Mouse (Mus musculus): Measurements from ENCODE around the gene Spdye4c.

The Spdye4c gene

GRCm38 (mm10) chr2:128590909-128591308 lies at the start of gene Spdye4c:
Gene Spdye4c (plus strand): TSS chr2:128591209.
- no peak for DNase-seq (ENCODE audit: low read depth, low spot score)

DNA sequence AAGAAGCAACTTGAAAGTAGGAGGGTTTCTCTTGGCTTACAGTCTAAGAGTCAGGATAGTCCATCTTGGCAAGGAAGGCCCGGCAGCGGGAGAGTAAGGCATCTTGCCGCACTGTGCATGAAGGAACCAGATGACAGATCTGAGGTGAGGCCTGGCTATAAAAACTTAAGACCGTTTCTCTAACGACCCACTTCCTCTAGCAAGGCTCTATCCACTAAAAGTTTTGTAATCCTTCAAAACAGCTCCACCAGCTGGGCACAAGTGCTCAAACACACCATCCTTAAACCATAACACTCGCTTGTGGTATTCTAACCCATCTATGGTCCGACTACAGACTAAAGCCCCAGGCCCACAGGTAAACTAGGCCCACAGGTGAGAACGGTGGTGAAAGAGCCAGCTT lies 47.5 kb upstream of the Spdye4c start:
- DNase-seq (ENCODE audit: low read depth, low spot score), result no peak

GRCm38 (mm10) chr2:128544421-128545137 lies 46.4 kb upstream of the Spdye4c start:
- peak; percentile 60 for DNase-seq (ENCODE audit: low read depth, low spot score)

DNA sequence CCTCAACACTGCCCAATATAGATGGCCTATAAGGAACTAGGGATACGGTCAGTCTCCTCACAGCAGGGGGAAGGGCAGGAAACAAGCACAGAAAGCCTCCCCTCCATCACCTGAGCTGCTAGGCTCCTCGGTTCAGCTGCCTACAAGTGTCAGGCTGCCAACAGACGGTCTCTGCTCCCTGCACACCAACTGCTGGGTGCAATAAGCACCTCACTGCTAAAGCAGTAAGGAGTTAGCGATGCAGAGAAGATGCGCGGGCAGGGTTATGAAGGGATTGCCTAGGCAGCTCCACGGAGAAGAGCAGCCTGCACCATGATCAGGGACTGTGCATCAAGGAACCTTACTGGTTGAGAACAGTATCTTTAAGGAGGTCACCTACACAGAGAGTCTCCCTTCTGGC lies 45.6 kb upstream of the Spdye4c start:
- no peak for DNase-seq (ENCODE audit: low read depth, low spot score)

DNA sequence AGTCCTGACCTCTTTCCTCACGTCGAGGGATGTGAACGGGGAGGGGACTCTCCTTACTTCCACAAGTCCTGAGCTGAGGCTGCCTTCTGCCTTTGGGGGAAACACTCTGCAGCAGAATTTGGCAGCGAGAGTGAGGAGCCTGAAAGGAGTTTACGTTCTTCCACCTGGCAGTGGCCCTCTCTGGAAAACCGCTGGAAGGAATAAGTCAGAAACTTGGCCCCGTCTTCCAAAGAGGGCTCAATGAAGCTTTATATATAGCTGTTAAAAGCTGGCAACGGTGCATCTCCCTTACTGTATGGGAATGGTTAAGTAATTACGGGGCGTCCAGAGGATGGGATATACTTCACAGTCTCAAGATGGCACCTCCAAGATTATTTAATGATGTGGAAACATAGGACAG lies 43.9 kb upstream of the Spdye4c start:
- DNase-seq (ENCODE audit: low read depth, low spot score), result no peak

GRCm38 (mm10) chr2:128548262-128548661 lies 42.7 kb upstream of the Spdye4c start:
- no peak for DNase-seq (ENCODE audit: low read depth, low spot score)

DNA sequence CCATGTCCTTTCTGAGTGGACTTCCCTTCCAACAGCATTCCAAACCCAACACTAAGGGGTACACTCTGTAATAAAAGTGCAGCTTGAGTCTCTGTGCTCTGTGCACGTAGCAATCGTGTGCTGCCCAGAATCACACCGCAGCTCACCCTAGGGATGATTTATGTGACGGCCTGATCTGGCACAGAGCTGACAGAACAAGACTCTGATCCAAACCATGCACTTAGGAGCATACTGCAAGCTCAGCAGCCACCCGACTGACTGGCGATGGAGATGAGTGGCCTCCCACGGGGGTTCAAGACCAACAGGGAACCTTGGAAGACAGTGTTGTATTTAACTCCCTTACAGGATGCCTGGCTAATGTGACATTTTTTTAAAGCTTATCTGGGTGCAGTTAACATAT lies 41.4 kb upstream of the Spdye4c start:
- DNase-seq (ENCODE audit: low read depth, low spot score), result no peak

DNA sequence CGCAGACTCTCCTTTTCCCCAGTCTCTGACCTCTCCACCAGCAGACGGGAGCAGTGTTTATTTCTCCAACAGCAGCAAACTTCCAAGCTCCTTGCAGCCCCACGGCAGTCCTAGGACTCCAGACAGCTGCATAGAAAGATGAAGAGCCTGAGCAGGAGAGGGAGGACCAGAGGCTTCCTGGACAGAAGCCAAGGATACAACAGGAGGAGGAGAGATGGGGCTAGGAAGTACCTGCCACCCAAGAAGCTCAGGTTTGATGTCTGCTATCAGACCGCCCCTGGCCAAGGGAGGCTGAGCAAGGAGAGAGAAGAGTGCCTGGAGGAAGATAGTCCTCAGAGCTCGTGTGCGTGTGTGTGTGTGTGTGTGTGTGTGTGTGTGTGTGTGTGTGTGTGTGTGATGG lies 41.0 kb upstream of the Spdye4c start:
- DNase-seq (ENCODE audit: low read depth, low spot score), result no peak

DNA sequence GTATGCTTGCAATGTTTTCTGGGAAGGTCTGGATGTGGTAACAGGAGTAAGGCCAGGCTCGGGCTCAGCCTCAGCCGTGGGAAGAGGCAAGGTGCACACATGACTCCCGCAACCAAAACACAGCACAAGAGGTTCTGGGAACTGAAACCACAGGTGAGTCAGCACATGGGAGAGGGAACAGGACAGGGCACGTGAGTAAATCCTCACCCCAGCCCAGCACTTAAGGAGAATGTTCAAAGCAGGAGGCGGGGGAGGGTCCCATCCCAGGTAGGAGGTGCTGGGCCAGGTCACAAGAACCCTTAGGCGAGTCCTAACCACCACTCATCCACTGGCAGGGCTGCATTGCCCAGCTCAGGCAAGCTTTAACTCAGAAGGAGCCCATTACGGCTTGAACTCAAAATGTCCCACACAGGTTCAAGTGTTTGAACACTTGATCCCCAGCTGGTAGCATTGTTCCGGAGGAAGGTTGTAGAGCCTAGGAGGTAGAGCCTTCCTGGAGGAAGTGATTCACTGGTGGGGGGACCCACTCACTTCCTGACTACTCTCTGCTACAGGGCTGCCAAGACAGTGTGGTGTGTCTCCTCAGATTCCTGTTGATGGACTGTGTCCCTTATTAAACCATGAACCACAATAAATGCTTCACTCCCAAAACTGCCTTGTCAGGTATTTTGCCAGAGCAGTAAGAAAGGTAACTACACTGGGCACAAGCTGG lies 38.8 kb upstream of the Spdye4c start:
- DNase-seq (ENCODE audit: low read depth, low spot score), result no peak

GRCm38 (mm10) chr2:128552798-128553720 lies 38.0 kb upstream of the Spdye4c start:
- no peak for DNase-seq (ENCODE audit: low read depth, low spot score)

DNA sequence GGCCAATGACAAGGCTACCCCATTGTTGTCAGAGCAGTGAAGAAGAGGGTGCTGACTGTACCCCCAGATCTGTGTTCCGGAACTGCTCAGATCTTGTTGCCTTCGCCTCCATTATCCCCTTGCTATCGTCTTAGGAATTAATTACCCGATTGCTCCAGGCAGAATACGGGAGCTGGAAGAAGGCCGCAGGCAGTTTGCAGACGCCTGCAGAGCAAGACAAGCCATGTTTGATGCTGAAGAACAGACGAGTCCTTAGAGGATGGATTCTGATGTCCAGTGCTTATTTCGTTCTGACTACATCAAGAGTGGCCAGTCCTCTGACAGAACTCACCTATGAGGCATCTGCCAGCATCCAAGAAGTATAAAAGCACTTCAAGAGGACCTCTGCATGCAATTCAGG lies 35.9 kb upstream of the Spdye4c start:
- no peak for DNase-seq (ENCODE audit: low read depth, low spot score)

GRCm38 (mm10) chr2:128564195-128564594 lies 26.8 kb upstream of the Spdye4c start:
- no peak for DNase-seq (ENCODE audit: low read depth, low spot score)

DNA sequence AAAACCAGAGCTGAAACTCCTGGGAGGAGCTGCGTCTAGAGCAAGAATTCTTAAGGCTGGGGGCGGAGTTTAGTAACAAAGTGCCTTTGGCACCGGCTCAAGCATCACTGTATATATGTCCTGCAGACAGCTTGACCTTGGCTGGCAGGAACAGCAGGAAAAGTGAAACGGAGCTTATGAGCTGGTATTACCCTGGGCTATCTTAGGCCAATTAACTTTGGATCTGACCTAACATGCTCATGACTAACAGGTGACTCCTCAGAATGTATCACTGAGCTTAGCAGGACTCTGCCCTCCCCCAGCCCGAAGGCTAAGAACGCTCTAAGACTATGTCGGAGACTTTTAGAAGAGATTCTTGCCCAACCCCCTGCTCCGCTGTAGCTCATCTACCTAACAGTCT lies 25.1 kb upstream of the Spdye4c start:
- no peak for DNase-seq (ENCODE audit: low read depth, low spot score)

GRCm38 (mm10) chr2:128566304-128567147 lies 24.5 kb upstream of the Spdye4c start:
- no peak for DNase-seq (ENCODE audit: low read depth, low spot score)

GRCm38 (mm10) chr2:128568018-128568417 lies 23.0 kb upstream of the Spdye4c start:
- DNase-seq (ENCODE audit: low read depth, low spot score), result no peak

DNA sequence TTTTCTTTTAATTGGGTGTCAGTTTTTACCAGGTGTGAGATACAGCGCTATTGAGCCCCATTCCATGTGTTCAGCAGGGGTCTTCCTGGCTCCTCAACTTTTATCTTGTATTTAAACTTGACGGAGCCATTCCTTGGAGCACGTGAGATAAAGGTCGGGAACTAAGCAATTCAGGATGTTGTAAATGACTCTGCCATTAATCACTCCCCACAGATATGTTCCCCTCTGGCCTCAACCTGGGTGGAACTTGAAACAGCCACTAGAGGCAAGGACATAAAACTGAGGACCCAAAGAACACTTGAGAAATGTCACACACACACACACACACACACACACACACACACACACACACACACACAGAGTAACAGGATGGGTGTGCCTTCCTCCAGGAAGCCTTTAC lies 22.5 kb upstream of the Spdye4c start:
- no peak for DNase-seq (ENCODE audit: low read depth, low spot score)

- no peak for DNase-seq (ENCODE audit: low read depth, low spot score)
These were observed 20.0 kb upstream of the Spdye4c start for GRCm38 (mm10) chr2:128571001-128571400.

- DNase-seq (ENCODE audit: low read depth, low spot score), result peak; percentile 68
These were observed 18.0 kb upstream of the Spdye4c start for GRCm38 (mm10) chr2:128572726-128573624.

- DNase-seq (ENCODE audit: low read depth, low spot score), result no peak
These were observed 8.1 kb upstream of the Spdye4c start for GRCm38 (mm10) chr2:128582881-128583280.

- no peak for DNase-seq (ENCODE audit: low read depth, low spot score)
These were observed 1.3 kb downstream of the Spdye4c start for GRCm38 (mm10) chr2:128592301-128592700.
